Mouse (Mus musculus) embryonic fibroblast, embryonic 13.5 days (primary cell): ENCODE data around the gene Eml2.

Experiments
- CTCF ChIP-seq: IDR thresholded peaks from 2 replicates; pipeline ENCODE4 v1.5.1; 2011; ENCODE audit warnings: mild to moderate bottlenecking, control low read depth, low read length, moderate library complexity, borderline replicate concordance; ENCODE audit not compliant: insufficient read depth
- POLR2A ChIP-seq: IDR thresholded peaks from 2 replicates; pipeline ENCODE4 v1.6.1; 2011; ENCODE audit warnings: low read depth, mild to moderate bottlenecking, control low read depth, low read length, moderate library complexity

DNA sequence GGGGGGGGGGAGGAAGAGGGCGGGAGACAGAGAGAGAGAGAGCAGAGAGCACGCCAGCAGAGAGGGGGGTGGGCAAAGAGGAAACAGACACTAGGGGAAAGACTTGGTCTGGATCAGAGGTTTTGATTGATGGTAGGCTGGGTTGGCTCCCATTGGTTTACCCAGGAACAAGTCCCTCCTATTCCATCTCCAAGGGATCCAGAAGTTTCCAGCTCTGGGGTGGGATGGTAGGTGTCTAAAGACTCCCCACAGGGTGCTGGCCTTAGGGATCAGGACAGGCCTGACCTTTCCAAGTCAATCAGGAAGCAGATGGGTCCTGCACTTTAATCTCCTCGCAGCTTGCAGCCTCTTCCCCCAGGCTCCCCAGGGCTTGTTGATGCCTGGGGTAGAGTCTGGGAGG is 41.7 kb downstream of the Eml2 start:
- TF ChIP-seq POLR2A, result no peak
- TF ChIP-seq CTCF, result no peak
